Mouse (Mus musculus) bone marrow, adult 2 months (tissue): Measurements from ENCODE around the gene Rapgef3.

ENCODE experiments used
- CTCF ChIP-seq: fragments of 200-500 bp; IDR thresholded peaks from 2 replicates; pipeline ENCODE4 v1.5.1; 2011; ENCODE audit warnings: low read length, control low read depth; ENCODE audit not compliant: control insufficient read depth, insufficient read depth
- POLR2A ChIP-seq: fragments of 200-500 bp; IDR thresholded peaks from 2 replicates; pipeline ENCODE4 v1.6.1; 2011; ENCODE audit warnings: low read depth, mild to moderate bottlenecking, control low read depth, low read length, borderline replicate concordance; ENCODE audit not compliant: control insufficient read depth

GRCm38 (mm10) chr15:97728394-97728793 lies 39.4 kb downstream of the Rapgef3 start:
- TF ChIP-seq CTCF = no peak
- no peak for TF ChIP-seq POLR2A
